Mouse (Mus musculus): ENCODE data around the gene Slc22a20. TPM values are rescaled to one million over a fixed set of nuclear protein-coding genes. Genes with fewer than 3 reads are reported as not detected.
A peak's percentile ranks its signal among the peaks of the same experiment; 100 is the strongest.

The Slc22a20 gene
- polyA plus RNA-seq, 1 experiment from 2014 or later: not detected

DNA sequence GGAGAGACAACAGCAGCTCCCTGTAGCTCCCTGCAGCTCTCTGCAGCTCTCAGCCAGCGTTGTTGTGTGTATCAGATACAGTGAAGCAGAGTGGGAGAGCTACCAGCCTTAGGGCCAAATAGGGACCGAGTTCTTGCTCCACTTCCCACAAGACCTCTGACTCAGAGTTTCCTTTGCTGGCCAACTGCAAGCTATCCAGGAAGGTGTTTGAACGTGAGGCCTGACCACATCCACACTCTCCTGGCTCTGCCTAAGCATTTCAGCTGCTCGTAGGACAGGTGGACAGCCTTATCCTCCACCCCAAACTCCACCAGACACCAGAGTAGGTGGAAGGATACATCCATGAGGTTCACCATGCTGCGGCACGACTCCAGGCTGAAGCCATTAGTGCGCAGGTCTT is 6.1 kb upstream of the Slc22a20 start:
- Histone ChIP-seq H3K9me3 (ENCODE audit: control insufficient read depth, low read length) (no peaks in the 10 kb centered on the region), H3K36me3 (ENCODE audit: control insufficient read depth, insufficient read depth, low read length) (no peaks in the 10 kb centered on the region), H3K4me2 (ENCODE audit: low read length) (no peak overlapping the region), H3K4me1 (ENCODE audit: control insufficient read depth, insufficient read depth, low read depth, low read length) (peaks cover 7% of the 10 kb centered on the region; the same call in 1 of the 2 replicates), H3K27me3 (replicated peaks; ENCODE audit: control insufficient read depth, insufficient read depth, low read length) (no peaks in the 10 kb centered on the region), H3K9ac (ENCODE audit: low read depth, low read length) (no peak overlapping the region), H3K4me3 (ENCODE audit: low read length) (no peak overlapping the region), H3K27ac (ENCODE audit: low read depth, low read length) (no peak overlapping the region)
- 85% methylated on average over 7 of the region's 7 CpGs for WGBS
- ATAC-seq: no peak

- WGBS: 83% methylated on average over 7 of the region's 7 CpGs
- H3K36me3 ChIP-seq (ENCODE audit: control insufficient read depth, insufficient read depth, low read length): no peaks in the 10 kb centered on the region
- no peaks in the 10 kb centered on the region for H3K9me3 ChIP-seq (ENCODE audit: control insufficient read depth, low read length)
- H3K4me2 ChIP-seq (ENCODE audit: low read length): no peak overlapping the region
- H3K27me3 ChIP-seq (replicated peaks; ENCODE audit: control insufficient read depth, insufficient read depth, low read length): no peaks in the 10 kb centered on the region
- H3K9ac ChIP-seq (ENCODE audit: low read depth, low read length): no peak overlapping the region
- peaks cover 7% of the 10 kb centered on the region; the same call in 1 of the 2 replicates for H3K4me1 ChIP-seq (ENCODE audit: control insufficient read depth, insufficient read depth, low read depth, low read length)
- ATAC-seq: no peak
- H3K27ac ChIP-seq (ENCODE audit: low read depth, low read length): no peak overlapping the region
- H3K4me3 ChIP-seq (ENCODE audit: low read length): no peak overlapping the region
These were observed 5.5 kb upstream of the Slc22a20 start for GRCm38 (mm10) chr19:5991467-5991866.

- 42% methylated on average over 1 of the region's 1 CpGs for WGBS
- no peak overlapping the region for H3K4me3 ChIP-seq (ENCODE audit: low read length)
- H3K27ac ChIP-seq (ENCODE audit: low read depth, low read length): no peak overlapping the region
- H3K9me3 ChIP-seq (ENCODE audit: control insufficient read depth, low read length): no peaks in the 10 kb centered on the region
- H3K4me2 ChIP-seq (ENCODE audit: low read length): no peak overlapping the region
- peaks cover 7% of the 10 kb centered on the region; the same call in 1 of the 2 replicates for H3K4me1 ChIP-seq (ENCODE audit: control insufficient read depth, insufficient read depth, low read depth, low read length)
- H3K36me3 ChIP-seq (ENCODE audit: control insufficient read depth, insufficient read depth, low read length): no peaks in the 10 kb centered on the region
- H3K9ac ChIP-seq (ENCODE audit: low read depth, low read length): no peak overlapping the region
- no peak for ATAC-seq
- no peaks in the 10 kb centered on the region for H3K27me3 ChIP-seq (replicated peaks; ENCODE audit: control insufficient read depth, insufficient read depth, low read length)
These were observed 5.0 kb upstream of the Slc22a20 start for GRCm38 (mm10) chr19:5990921-5991320.

DNA sequence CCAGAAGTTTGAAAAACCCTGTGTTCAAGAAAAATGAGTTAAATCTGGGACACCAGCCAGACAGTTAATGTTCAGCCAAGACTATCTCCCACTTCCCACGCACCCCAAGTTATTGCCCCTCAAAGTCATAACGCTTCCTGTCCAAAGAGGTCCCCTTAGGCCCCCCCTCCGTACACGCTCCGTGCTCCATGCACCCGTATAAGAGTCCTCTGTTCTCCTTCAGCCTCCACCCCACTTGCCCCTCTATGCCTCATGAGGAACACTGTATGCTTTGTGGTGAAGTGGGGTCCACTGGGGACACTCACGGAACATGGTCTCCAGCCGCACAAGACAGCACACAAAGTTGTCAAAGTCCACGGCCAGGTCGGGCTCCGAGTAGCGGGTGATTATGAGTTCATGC is 4.1 kb upstream of the Slc22a20 start:
- H3K27me3 ChIP-seq (replicated peaks; ENCODE audit: control insufficient read depth, insufficient read depth, low read length): no peaks in the 10 kb centered on the region
- 91% methylated on average over 12 of the region's 12 CpGs for WGBS
- no peak for ATAC-seq

GRCm38 (mm10) chr19:5989585-5989984 is 3.6 kb upstream of the Slc22a20 start:
- no peak for ATAC-seq
- Histone ChIP-seq H3K4me2 (ENCODE audit: low read length) (peak overlapping the region; percentile 43), H3K9ac (ENCODE audit: low read depth, low read length) (no peak overlapping the region; the same call in 1 of the 2 replicates), H3K9me3 (ENCODE audit: control insufficient read depth, low read length) (no peaks in the 10 kb centered on the region), H3K4me1 (ENCODE audit: control insufficient read depth, insufficient read depth, low read depth, low read length) (peaks cover 7% of the 10 kb centered on the region; the same call in 1 of the 2 replicates), H3K27ac (ENCODE audit: low read depth, low read length) (no peak overlapping the region), H3K27me3 (replicated peaks; ENCODE audit: control insufficient read depth, insufficient read depth, low read length) (no peaks in the 10 kb centered on the region), H3K36me3 (ENCODE audit: control insufficient read depth, insufficient read depth, low read length) (no peaks in the 10 kb centered on the region), H3K4me3 (ENCODE audit: low read length) (no peak overlapping the region)
- WGBS: 78% methylated on average over 6 of the region's 6 CpGs

More for the DNA sequence above, 4.1 kb upstream of the Slc22a20 start:
- Histone ChIP-seq H3K4me1 (ENCODE audit: control insufficient read depth, insufficient read depth, low read depth, low read length) (peaks cover 7% of the 10 kb centered on the region; the same call in 1 of the 2 replicates), H3K9me3 (ENCODE audit: control insufficient read depth, low read length) (no peaks in the 10 kb centered on the region), H3K27ac (ENCODE audit: low read depth, low read length) (no peak overlapping the region), H3K4me2 (ENCODE audit: low read length) (no peak overlapping the region), H3K4me3 (ENCODE audit: low read length) (no peak overlapping the region), H3K36me3 (ENCODE audit: control insufficient read depth, insufficient read depth, low read length) (no peaks in the 10 kb centered on the region), H3K9ac (ENCODE audit: low read depth, low read length) (no peak overlapping the region)

DNA sequence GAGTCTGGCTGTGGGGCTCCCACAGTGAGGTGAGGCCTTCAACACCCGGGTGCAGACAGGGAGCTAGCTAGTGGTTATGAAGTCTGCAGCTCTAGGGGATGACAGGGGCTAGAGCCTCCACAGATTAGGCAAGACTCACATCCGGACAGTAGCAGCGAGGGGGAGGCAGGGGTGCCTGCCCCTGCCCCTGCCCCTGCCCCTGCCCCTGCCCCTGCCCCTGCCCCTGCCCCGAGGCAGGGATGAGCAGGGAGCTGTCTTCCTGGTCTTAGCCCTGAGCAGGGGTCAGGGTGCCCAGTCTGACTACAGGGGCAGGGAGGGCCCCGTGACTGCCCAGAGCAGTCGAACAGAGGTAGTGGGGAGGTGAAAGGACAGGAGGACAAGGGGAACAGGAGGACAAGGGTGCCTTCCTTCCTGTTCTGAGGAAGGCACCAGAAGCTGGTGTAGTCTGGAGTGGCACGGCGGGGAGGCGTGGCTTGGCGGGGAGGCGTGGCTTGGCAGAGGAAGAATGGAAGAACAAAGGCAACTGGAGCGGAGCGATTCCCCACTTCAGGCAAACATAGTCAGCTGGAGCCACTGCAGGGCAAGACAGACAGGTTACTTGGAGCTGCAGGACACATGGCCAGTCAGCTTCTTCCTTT is 3.0 kb upstream of the Slc22a20 start:
- Histone ChIP-seq H3K27me3 (replicated peaks; ENCODE audit: control insufficient read depth, insufficient read depth, low read length) (no peaks in the 10 kb centered on the region), H3K4me3 (ENCODE audit: low read length) (peak overlapping the region; percentile 6; the same call in 1 of the 2 replicates), H3K9ac (ENCODE audit: low read depth, low read length) (peak overlapping the region; percentile 35), H3K4me2 (ENCODE audit: low read length) (peak overlapping the region; percentile 43), H3K4me1 (ENCODE audit: control insufficient read depth, insufficient read depth, low read depth, low read length) (peaks cover 7% of the 10 kb centered on the region; the same call in 1 of the 2 replicates), H3K27ac (ENCODE audit: low read depth, low read length) (no peak overlapping the region; the same call in 1 of the 2 replicates), H3K36me3 (ENCODE audit: control insufficient read depth, insufficient read depth, low read length) (no peaks in the 10 kb centered on the region), H3K9me3 (ENCODE audit: control insufficient read depth, low read length) (no peaks in the 10 kb centered on the region)
- ATAC-seq: peak; percentile 70
- 8% methylated on average over 9 of the region's 13 CpGs for WGBS

DNA sequence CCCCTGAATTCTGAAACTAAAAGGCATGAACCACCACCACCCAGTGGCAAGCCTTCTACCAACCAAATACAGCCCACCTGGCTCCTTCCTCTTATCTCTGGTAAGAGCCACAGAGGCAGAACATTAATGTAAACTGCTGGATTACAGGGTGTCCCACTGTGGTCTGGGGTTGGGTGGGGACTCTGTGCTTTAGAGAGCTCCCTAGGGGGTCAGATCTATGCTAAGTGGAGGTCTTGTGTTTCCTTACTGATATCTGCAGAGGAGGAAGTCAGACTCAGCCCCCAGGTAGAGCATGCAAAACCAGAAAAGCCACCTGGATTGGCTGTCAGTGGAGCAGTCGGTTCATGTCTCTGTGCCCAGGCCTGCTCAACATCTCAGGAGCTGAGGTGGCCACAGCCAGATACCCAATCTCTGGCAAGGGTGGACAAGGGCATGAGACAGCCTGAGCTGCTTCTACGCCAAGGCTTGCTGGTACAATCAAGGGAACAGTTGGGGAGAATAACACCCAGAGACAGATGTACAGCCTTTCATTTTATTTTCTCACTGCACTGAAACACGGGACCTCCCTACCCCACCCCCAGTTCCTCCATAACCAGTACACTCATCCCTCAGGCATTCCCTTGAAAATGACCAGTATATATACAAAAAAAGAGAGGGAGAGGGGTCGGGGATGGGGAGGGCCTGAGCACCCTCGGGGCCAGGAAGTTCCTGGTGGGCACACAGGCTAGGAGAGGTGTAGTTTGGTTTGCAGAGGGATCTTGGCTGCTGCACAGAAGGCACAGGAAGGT is 2.3 kb upstream of the Slc22a20 start:
- Histone ChIP-seq H3K4me1 (ENCODE audit: control insufficient read depth, insufficient read depth, low read depth, low read length) (peaks cover 7% of the 10 kb centered on the region; the same call in 1 of the 2 replicates), H3K4me3 (ENCODE audit: low read length) (no peak overlapping the region), H3K36me3 (ENCODE audit: control insufficient read depth, insufficient read depth, low read length) (no peaks in the 10 kb centered on the region), H3K27me3 (replicated peaks; ENCODE audit: control insufficient read depth, insufficient read depth, low read length) (no peaks in the 10 kb centered on the region), H3K4me2 (ENCODE audit: low read length) (no peak overlapping the region), H3K9ac (ENCODE audit: low read depth, low read length) (no peak overlapping the region), H3K27ac (ENCODE audit: low read depth, low read length) (no peak overlapping the region), H3K9me3 (ENCODE audit: control insufficient read depth, low read length) (no peaks in the 10 kb centered on the region)
- no peak for ATAC-seq
- 73% methylated on average over 5 of the region's 5 CpGs for WGBS

DNA sequence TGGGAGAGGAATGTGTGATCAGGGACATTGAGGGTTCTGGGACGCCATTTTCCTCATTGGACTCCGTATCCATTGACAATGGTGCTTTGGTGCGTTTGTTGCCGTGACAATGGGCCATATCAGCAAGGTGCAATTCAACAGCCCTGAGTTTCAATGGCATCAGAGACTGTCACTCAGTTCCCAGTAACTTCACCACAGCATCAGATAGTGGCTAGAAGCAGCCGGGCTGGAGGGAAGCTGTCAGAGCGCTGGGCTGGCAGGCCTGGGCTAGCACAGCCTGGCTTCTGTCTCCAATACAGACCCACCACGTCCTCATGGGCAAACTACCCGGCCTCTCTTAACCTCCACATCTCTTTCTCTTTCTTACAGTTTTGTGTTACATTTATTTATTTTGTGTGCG is 5.5 kb downstream of the Slc22a20 start:
- no peak for ATAC-seq
- no peak overlapping the region for H3K4me3 ChIP-seq (ENCODE audit: low read length)
- no peak overlapping the region for H3K27ac ChIP-seq (ENCODE audit: low read depth, low read length)
- no peaks in the 10 kb centered on the region for H3K9me3 ChIP-seq (ENCODE audit: control insufficient read depth, low read length)
- H3K27me3 ChIP-seq (replicated peaks; ENCODE audit: control insufficient read depth, insufficient read depth, low read length): no peaks in the 10 kb centered on the region
- no peak overlapping the region for H3K4me2 ChIP-seq (ENCODE audit: low read length)
- no peaks in the 10 kb centered on the region for H3K36me3 ChIP-seq (ENCODE audit: control insufficient read depth, insufficient read depth, low read length)
- H3K4me1 ChIP-seq (ENCODE audit: control insufficient read depth, insufficient read depth, low read depth, low read length): no peaks in the 10 kb centered on the region
- 86% methylated on average over 9 of the region's 9 CpGs for WGBS
- H3K9ac ChIP-seq (ENCODE audit: low read depth, low read length): no peak overlapping the region

GRCm38 (mm10) chr19:5977717-5978116 is 8.2 kb downstream of the Slc22a20 start:
- Histone ChIP-seq H3K4me2 (ENCODE audit: low read length) (no peak overlapping the region), H3K27me3 (replicated peaks; ENCODE audit: control insufficient read depth, insufficient read depth, low read length) (no peaks in the 10 kb centered on the region), H3K4me3 (ENCODE audit: low read length) (no peak overlapping the region), H3K9me3 (ENCODE audit: control insufficient read depth, low read length) (no peaks in the 10 kb centered on the region), H3K9ac (ENCODE audit: low read depth, low read length) (no peak overlapping the region), H3K36me3 (ENCODE audit: control insufficient read depth, insufficient read depth, low read length) (no peaks in the 10 kb centered on the region), H3K4me1 (ENCODE audit: control insufficient read depth, insufficient read depth, low read depth, low read length) (no peaks in the 10 kb centered on the region), H3K27ac (ENCODE audit: low read depth, low read length) (no peak overlapping the region)
- 67% methylated on average over 3 of the region's 3 CpGs for WGBS
- no peak for ATAC-seq
